In the genomic region with DNA sequence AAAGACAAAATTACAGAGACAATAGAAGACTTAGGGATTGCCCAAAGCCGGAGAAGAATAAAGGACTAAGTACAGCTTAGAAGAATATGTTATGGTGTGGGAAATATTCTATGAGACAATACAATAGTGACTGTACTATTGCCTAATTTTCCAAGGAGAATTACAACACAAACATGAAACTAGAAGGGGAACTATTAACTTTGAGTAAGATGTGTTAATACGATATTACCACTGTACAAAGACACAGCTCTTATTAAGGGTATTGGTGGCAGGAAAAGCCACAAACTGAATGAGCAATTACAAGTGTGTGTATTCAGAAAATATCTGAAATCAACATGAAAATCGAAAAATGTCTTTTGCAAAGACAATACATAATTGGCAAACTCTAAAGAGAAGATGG, we compare ENCODE assay signal across 25 mouse cellular contexts.
DNase-seq lines count a peak whose midpoint lies in the region; ATAC-seq lines count a peak whose summit lies in the region.
"Had no signal": no experiment of that assay in that cellular context is flagged by ENCODE, and none has a peak within 500 bp of the region (broad histone marks: within the 10 kb centered on the region; RNA-seq: fewer than 3 reads in every experiment).

No protein-coding gene starts in this region.

- H3K9ac ChIP-seq in heart, embryonic 11.5 days (ENCODE audit: low read depth, low read length) = no peak overlapping the region
- H3K9ac ChIP-seq in hindbrain, embryonic 16.5 days (ENCODE audit: low read depth, low read length) = no peak overlapping the region
- H3K9ac ChIP-seq: embryonic facial prominence, embryonic 12.5 days; forebrain, embryonic 13.5 days; forebrain, embryonic 15.5 days; forebrain, postnatal 0 days had no signal

- no peak overlapping the region for H3K4me3 ChIP-seq in heart, embryonic 11.5 days (ENCODE audit: low read depth, low read length)
- no peak overlapping the region for H3K4me3 ChIP-seq in hindbrain, embryonic 16.5 days (ENCODE audit: low read length)
- H3K4me3 ChIP-seq: embryonic facial prominence, embryonic 10.5 days; embryonic facial prominence, embryonic 12.5 days; forebrain, embryonic 13.5 days; forebrain, embryonic 15.5 days had no signal

- 81% methylated on average over 3 of the region's 3 CpGs for WGBS in heart, embryonic 11.5 days (ENCODE audit: insufficient replicate concordance)
- WGBS in hindbrain, embryonic 16.5 days = 86% methylated on average over 3 of the region's 3 CpGs

- H3K4me2 ChIP-seq in heart, embryonic 11.5 days = no peak overlapping the region
- H3K4me2 ChIP-seq in hindbrain, embryonic 16.5 days (ENCODE audit: low read length) = no peak overlapping the region
- H3K4me2 ChIP-seq: embryonic facial prominence, embryonic 12.5 days; forebrain, embryonic 13.5 days; forebrain, embryonic 15.5 days had no signal

- peak; percentile 62 for ATAC-seq in common myeloid progenitor, adult 5-6 weeks (replicated peaks; ENCODE audit: low read depth, poor library complexity, severe bottlenecking)
- ATAC-seq in megakaryocyte, adult 5-6 weeks (ENCODE audit: poor library complexity, severe bottlenecking) = peak; percentile 89
- 0 out of 2 replicates have a peak, but pooled peaks have one; percentile 35 for ATAC-seq in monocyte, adult 5-6 weeks (replicated peaks; ENCODE audit: insufficient number of reproducible peaks, low FRiP score, low TSS enrichment, poor library complexity, severe bottlenecking)
- no peak for ATAC-seq in heart, embryonic 11.5 days (replicated peaks; ENCODE audit: insufficient number of reproducible peaks, low FRiP score, low TSS enrichment)
- ATAC-seq in hindbrain, embryonic 16.5 days = no peak
- ATAC-seq: activated CD4-positive, CD25-positive, alpha-beta regulatory T cell, adult 4 months; CD4-positive, CD25-positive, alpha-beta regulatory T cell, adult 4 months; forebrain, embryonic 13.5 days; forebrain, embryonic 15.5 days; forebrain, postnatal 0 days; Patski had no signal

- no peak overlapping the region for H3K27ac ChIP-seq in heart, embryonic 11.5 days (ENCODE audit: low read depth, low read length)
- no peak overlapping the region for H3K27ac ChIP-seq in hindbrain, embryonic 16.5 days (ENCODE audit: low read depth, low read length)
- H3K27ac ChIP-seq: embryonic facial prominence, embryonic 10.5 days; embryonic facial prominence, embryonic 12.5 days; forebrain, embryonic 13.5 days; forebrain, embryonic 15.5 days had no signal

- no peaks in the 10 kb centered on the region for H3K4me1 ChIP-seq in heart, embryonic 11.5 days (ENCODE audit: control insufficient read depth, insufficient read depth, low read length)
- H3K4me1 ChIP-seq in hindbrain, embryonic 16.5 days (ENCODE audit: control insufficient read depth, insufficient read depth, low read depth, low read length) = no peaks in the 10 kb centered on the region
- H3K4me1 ChIP-seq: embryonic facial prominence, embryonic 10.5 days; embryonic facial prominence, embryonic 12.5 days; forebrain, embryonic 13.5 days; forebrain, embryonic 15.5 days had no signal

- H3K36me3 ChIP-seq in heart, embryonic 11.5 days (ENCODE audit: control insufficient read depth, insufficient read depth, low read length) = no peaks in the 10 kb centered on the region
- H3K36me3 ChIP-seq in hindbrain, embryonic 16.5 days (ENCODE audit: control insufficient read depth, insufficient read depth, low read length) = no peaks in the 10 kb centered on the region
- H3K36me3 ChIP-seq: embryonic facial prominence, embryonic 10.5 days; embryonic facial prominence, embryonic 12.5 days; forebrain, embryonic 15.5 days; G1E had no signal

- no peaks in the 10 kb centered on the region for H3K9me3 ChIP-seq in heart, embryonic 11.5 days (replicated peaks; ENCODE audit: control insufficient read depth, low read length)
- H3K9me3 ChIP-seq in hindbrain, embryonic 16.5 days (ENCODE audit: control insufficient read depth, low read length) = no peaks in the 10 kb centered on the region
- H3K9me3 ChIP-seq: embryonic facial prominence, embryonic 10.5 days; embryonic facial prominence, embryonic 12.5 days; forebrain, embryonic 13.5 days; forebrain, embryonic 15.5 days; G1E had no signal

- no peak for DNase-seq in adrenal gland, postnatal 4 days (ENCODE audit: low spot score in 2 of 2)
- DNase-seq: adrenal gland, postnatal 10 days; adrenal gland, postnatal 25 days; B cell, adult 2 months; cerebellum, adult 11 months; cerebellum, adult 18-20 months; cerebellum, adult 8-10 months; cerebellum, adult 9-11 months; cerebellum, postnatal 14 days; cerebellum, postnatal 36 days; forebrain, postnatal 0 days had no signal

- no peaks in the 10 kb centered on the region for H3K27me3 ChIP-seq in heart, embryonic 11.5 days (ENCODE audit: control insufficient read depth, insufficient read depth, low read length)
- H3K27me3 ChIP-seq in hindbrain, embryonic 16.5 days (replicated peaks; ENCODE audit: control insufficient read depth, insufficient read depth, low read length) = no peaks in the 10 kb centered on the region
- H3K27me3 ChIP-seq: CH12.LX; embryonic facial prominence, embryonic 12.5 days; forebrain, embryonic 13.5 days; forebrain, embryonic 15.5 days; Patski had no signal

Comparison
In these comparisons a context has a peak if more than half of its experiments do, and no peak if none do; other contexts are left out.
1. ATAC-seq: peak in common myeloid progenitor, adult 5-6 weeks (single experiment), megakaryocyte, adult 5-6 weeks (single experiment) and monocyte, adult 5-6 weeks (single experiment); none in heart, embryonic 11.5 days (single experiment) and hindbrain, embryonic 16.5 days (single experiment).